Mouse (Mus musculus) C2C12 (cell line): ENCODE measurements at regions not wholly inside any gene's neighbourhood (a gene's known extent, or its start where the extent isn't known, plus 50 kb on each side); places are given as distances from the start of the nearest gene placed in this dataset.

Experiments used
- H3K27me3 ChIP-seq: one replicate; pipeline ENCODE4 v1.6.1; 2011; ENCODE audit not compliant: control insufficient read depth, insufficient read depth, insufficient read length
- H3K36me3 ChIP-seq: one replicate; pipeline ENCODE4 v1.6.1; 2011; ENCODE audit not compliant: control insufficient read depth, insufficient read depth
- H3K4me3 ChIP-seq: one replicate; pipeline ENCODE4 v1.5.1; 2011; ENCODE audit warnings: mild to moderate bottlenecking, control low read depth; ENCODE audit not compliant: poor library complexity, insufficient read depth, severe bottlenecking
- H3K79me2 ChIP-seq: one replicate; pipeline ENCODE4 v1.6.1; 2011; ENCODE audit not compliant: control insufficient read depth, insufficient read depth
- H3K79me3 ChIP-seq: one replicate; pipeline ENCODE4 v1.6.1; 2011; ENCODE audit warnings: low read depth, control low read depth
- H3ac ChIP-seq: one replicate; pipeline ENCODE3; 2011; ENCODE audit warnings: low read depth; ENCODE audit not compliant: control insufficient read depth, insufficient read length
- CEBPB ChIP-seq: IDR thresholded peaks from one replicate; pipeline ENCODE4 v1.6.1; 2011; ENCODE audit warnings: low read depth, mild to moderate bottlenecking, control low read depth, moderate library complexity
- CTCF ChIP-seq: IDR thresholded peaks from one replicate; pipeline ENCODE4 v1.5.1; 2011; ENCODE audit not compliant: control insufficient read depth, insufficient read depth, insufficient read length
- FOSL1 ChIP-seq: IDR thresholded peaks from one replicate; pipeline ENCODE4 v1.8.0; 2011; ENCODE audit warnings: mild to moderate bottlenecking, low read length; ENCODE audit not compliant: poor library complexity, insufficient read depth, severe bottlenecking
- MAX ChIP-seq: IDR thresholded peaks from one replicate; pipeline ENCODE4 v1.6.1; 2011; ENCODE audit warnings: mild to moderate bottlenecking, control low read depth
- MYOD1 ChIP-seq: IDR thresholded peaks from one replicate; pipeline ENCODE4 v1.6.1; 2011; ENCODE audit warnings: low read depth; ENCODE audit not compliant: control insufficient read depth, insufficient read length
- MYOG ChIP-seq: IDR thresholded peaks from one replicate; pipeline ENCODE4 v1.6.1; 2011; ENCODE audit not compliant: control insufficient read depth, insufficient read length; ENCODE audit errors: extremely low read depth
- USF1 ChIP-seq: IDR thresholded peaks from one replicate; pipeline ENCODE4 v1.6.1; 2011; ENCODE audit warnings: low read depth, mild to moderate bottlenecking, control low read depth, moderate library complexity

DNA sequence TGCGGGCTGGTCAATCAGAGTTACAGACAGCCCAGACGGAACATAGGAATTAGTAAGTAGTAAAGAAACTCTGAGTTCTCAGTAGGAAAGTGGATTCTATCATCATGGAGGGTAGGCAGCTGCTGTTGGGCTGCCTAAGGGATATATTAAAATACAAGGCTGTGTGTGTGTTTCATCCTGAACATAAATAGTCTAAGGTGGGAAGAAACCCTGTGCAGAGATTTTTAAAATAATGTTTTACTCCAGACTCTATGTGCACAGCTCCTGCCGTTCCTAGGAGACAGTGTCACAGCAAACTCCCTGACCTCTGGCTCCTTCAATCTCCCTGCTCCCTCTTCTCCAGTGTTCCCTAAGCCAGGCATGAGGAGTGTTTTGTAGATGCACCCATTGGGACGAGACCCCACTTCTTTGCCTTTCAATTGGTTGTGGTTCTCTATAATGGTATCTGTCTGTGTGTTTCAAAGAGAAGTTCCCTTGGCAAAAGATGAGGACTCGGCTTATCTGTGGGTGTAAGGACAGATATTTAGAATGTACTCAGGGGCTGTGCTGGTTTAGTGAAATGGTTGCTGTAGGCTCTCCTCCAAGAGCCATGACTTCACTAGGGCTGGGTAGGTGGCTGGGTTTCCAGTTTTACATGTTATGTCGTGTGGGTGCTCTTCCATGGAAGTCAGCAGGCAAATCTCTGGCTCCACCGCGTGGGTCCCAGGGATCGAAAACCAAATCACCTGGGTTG lies 93.1 kb upstream of the Pcbd1 start:
- TF ChIP-seq MYOD1 = no peak
- no peak for TF ChIP-seq CTCF
- TF ChIP-seq FOSL1 = no peak
- no peak for TF ChIP-seq CEBPB
- no peak for TF ChIP-seq USF1
- no peak overlapping the region for H3K4me3 ChIP-seq
- H3K79me2 ChIP-seq = no peaks in the 10 kb centered on the region
- H3ac ChIP-seq = no peak overlapping the region
- no peaks in the 10 kb centered on the region for H3K36me3 ChIP-seq
- no peaks in the 10 kb centered on the region for H3K79me3 ChIP-seq
- peaks cover 11% of the 10 kb centered on the region for H3K27me3 ChIP-seq

DNA sequence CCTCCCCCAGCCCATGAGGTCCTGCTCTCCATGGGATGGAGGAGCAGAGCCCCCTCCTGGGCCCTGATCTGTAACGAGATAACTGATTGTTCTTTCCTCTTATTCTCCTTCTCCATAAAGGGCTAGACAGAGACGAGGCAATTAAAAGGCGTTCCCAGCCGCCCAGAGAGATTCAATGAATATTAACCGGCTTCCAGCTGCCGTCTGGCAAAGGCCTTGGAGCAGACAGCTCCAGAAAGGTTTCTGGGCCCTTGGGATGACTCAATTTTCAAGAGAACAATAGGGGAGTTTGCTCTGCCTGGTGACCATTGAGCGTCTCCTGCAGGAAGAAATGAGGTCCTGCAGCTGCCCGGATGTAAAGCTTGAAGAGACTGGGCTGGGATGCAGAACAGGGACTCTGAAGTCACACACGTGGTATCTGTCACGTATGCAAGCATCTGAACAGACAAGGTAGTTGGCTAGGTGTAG lies 104.0 kb upstream of the Pcbd1 start:
- Histone ChIP-seq H3K79me2 (no peaks in the 10 kb centered on the region), H3K27me3 (peaks cover 23% of the 10 kb centered on the region), H3K79me3 (no peaks in the 10 kb centered on the region), H3ac (no peak overlapping the region), H3K4me3 (no peak overlapping the region), H3K36me3 (no peaks in the 10 kb centered on the region)
- no peak for TF ChIP-seq CEBPB
- peak; percentile 32 for TF ChIP-seq CTCF
- no peak for TF ChIP-seq MYOG
- no peak for TF ChIP-seq FOSL1
- TF ChIP-seq USF1 = no peak
- no peak for TF ChIP-seq MYOD1

DNA sequence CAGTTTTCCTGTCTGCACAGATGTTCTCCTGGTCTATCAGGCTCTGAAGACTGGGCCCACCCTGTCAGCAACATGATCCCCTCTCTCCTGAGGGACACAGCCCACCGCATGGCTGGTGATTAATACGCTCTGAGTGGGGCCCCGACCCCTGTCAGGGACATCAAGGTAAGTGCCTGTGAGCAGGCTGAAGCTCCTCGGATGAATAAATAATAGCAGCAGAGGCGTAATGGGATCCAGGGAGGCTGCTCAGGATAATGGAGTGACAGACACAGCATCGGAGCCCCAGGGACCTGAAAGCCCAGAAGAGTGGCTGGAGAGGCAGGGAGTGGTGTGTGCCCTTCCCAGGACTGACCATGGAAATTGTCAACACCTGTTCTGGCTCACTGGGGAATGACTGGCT lies 107.4 kb upstream of the Pcbd1 start:
- no peak for TF ChIP-seq USF1
- no peak for TF ChIP-seq CTCF
- TF ChIP-seq CEBPB = no peak
- no peak for TF ChIP-seq FOSL1
- TF ChIP-seq MAX = no peak
- TF ChIP-seq MYOG = no peak
- no peak for TF ChIP-seq MYOD1
- H3K27me3 ChIP-seq = peaks cover 29% of the 10 kb centered on the region

DNA sequence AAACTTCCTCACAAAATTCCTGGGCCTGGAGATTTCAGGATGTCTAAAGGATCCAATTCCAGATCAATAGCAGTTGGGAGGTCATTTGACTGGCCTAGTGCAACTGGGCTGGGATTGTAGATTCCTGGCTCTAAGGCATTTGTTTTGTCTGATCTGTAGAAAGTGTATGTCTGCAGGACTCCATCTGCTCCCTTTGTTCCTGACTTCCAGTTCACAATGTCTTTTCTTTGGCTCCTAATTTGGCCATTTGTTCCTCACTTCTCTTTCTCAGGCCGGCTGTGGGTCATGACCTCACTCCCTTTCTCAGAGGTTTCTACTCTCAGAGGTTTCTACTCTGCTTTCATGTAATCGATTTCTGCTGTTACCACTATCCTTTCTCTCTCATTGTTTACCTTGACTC lies 115.5 kb upstream of the Pcbd1 start:
- no peak overlapping the region for H3K4me3 ChIP-seq
- H3ac ChIP-seq = no peak overlapping the region
- no peaks in the 10 kb centered on the region for H3K79me3 ChIP-seq
- TF ChIP-seq MYOD1 (no peak), FOSL1 (no peak), MAX (no peak), CEBPB (no peak), USF1 (no peak), MYOG (no peak), CTCF (no peak)
- H3K79me2 ChIP-seq = no peaks in the 10 kb centered on the region
- peaks cover 8% of the 10 kb centered on the region for H3K27me3 ChIP-seq
- no peaks in the 10 kb centered on the region for H3K36me3 ChIP-seq

More for the DNA sequence above, 107.4 kb upstream of the Pcbd1 start:
- H3K79me3 ChIP-seq = no peaks in the 10 kb centered on the region
- H3K36me3 ChIP-seq = no peaks in the 10 kb centered on the region
- H3K4me3 ChIP-seq = no peak overlapping the region
- H3ac ChIP-seq = no peak overlapping the region
- no peaks in the 10 kb centered on the region for H3K79me2 ChIP-seq

DNA sequence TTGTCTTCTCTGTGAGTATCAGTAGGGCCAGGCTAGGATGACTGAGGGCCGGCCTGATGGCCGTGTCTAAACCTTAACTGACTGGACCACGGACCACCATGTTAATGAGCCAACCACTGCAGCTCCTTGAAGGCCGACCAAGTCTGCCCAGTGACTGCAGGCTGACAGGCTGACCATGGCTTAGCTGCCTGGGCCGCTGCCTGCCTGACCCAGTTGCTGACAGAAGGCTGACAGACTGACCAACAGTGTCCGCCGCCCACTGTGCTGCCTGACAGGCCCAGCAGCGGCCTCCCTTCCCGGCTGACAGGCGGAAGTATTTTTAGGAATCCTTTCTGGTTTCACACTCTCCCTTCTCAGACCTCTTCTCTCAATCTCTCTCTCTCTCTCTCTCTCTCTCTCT lies 124.3 kb upstream of the Pcbd1 start:
- no peaks in the 10 kb centered on the region for H3K36me3 ChIP-seq
- TF ChIP-seq MAX = no peak
- no peak for TF ChIP-seq MYOD1
- no peak for TF ChIP-seq FOSL1
- TF ChIP-seq USF1 = no peak
- TF ChIP-seq CEBPB = no peak
- TF ChIP-seq CTCF = no peak
- TF ChIP-seq MYOG = no peak
- no peaks in the 10 kb centered on the region for H3K79me2 ChIP-seq
- no peak overlapping the region for H3K4me3 ChIP-seq
- no peaks in the 10 kb centered on the region for H3K79me3 ChIP-seq
- H3K27me3 ChIP-seq = no peaks in the 10 kb centered on the region
- no peak overlapping the region for H3ac ChIP-seq

DNA sequence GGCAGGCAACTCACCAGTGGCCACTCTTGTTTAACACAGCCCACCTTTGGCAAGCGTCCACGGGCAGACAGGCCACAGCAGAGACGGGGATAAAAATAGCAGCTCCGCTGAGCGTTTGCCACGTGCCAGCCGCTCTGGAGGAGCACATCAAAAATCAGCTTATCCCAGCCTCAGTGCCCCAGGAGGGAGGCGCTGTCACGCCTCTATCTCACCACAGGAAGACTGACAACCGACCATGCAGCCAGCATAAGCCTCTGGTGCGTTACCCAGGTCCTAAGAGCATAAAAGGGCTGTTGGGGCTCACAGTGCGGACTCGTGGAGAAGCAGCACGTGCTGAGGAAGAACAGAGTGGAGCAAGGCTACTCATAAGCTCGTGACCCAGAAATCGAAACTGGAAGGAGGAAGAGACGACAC lies 126.4 kb upstream of the Unc5b start:
- Histone ChIP-seq H3K79me2 (no peaks in the 10 kb centered on the region), H3K4me3 (no peak overlapping the region), H3K79me3 (no peaks in the 10 kb centered on the region), H3K27me3 (no peaks in the 10 kb centered on the region), H3ac (no peak overlapping the region), H3K36me3 (no peaks in the 10 kb centered on the region)
- TF ChIP-seq USF1 (no peak), CTCF (no peak), MYOD1 (no peak), FOSL1 (no peak), MAX (no peak), MYOG (no peak), CEBPB (no peak)
